Mouse (Mus musculus) CH12.LX (cell line): ENCODE results near the gene Etnk2. TPM values are rescaled to one million over a fixed set of nuclear protein-coding genes. Genes with fewer than 3 reads are reported as not detected.

Experiments
- DNase-seq: peaks from one replicate; pipeline ENCODE4 v3.0.0-alpha.2; 2013; ENCODE audit errors: extremely low read depth
- H3K27ac ChIP-seq: 2 replicates; pipeline ENCODE4 v1.5.1; 2012; ENCODE audit warnings: low read depth, mild to moderate bottlenecking, control low read depth, moderate library complexity; ENCODE audit not compliant: insufficient read depth
- H3K27me3 ChIP-seq: replicated peaks from 2 replicates; pipeline ENCODE3; 2012; ENCODE audit warnings: inconsistent platforms
- H3K36me3 ChIP-seq, 2 experiments: replicated peaks in 1 of 2; 2 replicates each; pipeline versions ENCODE3 to v1.6.1; 2012; ENCODE audit warnings: inconsistent platforms in 1 of 2, low read length in 1 of 2, mild to moderate bottlenecking in 1 of 2, mixed read lengths in 1 of 2, moderate library complexity in 1 of 2; ENCODE audit not compliant: control insufficient read depth in 1 of 2, insufficient read depth in 1 of 2
- H3K4me1 ChIP-seq, 2 experiments: 2 replicates each; pipeline ENCODE4 v1.6.1; 2012; ENCODE audit warnings: inconsistent platforms in 1 of 2, moderate library complexity in 1 of 2; ENCODE audit not compliant: insufficient read depth in 2 of 2, control insufficient read depth in 1 of 2
- H3K4me2 ChIP-seq: 2 replicates; pipeline ENCODE4 v1.6.1; 2012; ENCODE audit warnings: low read depth, mild to moderate bottlenecking, control low read depth; ENCODE audit not compliant: poor library complexity, insufficient read depth, severe bottlenecking
- H3K4me3 ChIP-seq, 3 experiments: fragments of 150-350 bp in 1 of 3; sonication (generic) in 1 of 3; replicated peaks in 1 of 3; 2 replicates each; pipeline versions ENCODE3 to v1.5.1; 2011 to 2012; ENCODE audit warnings: low read depth in 2 of 3, low read length in 2 of 3, mild to moderate bottlenecking in 2 of 3, moderate library complexity in 2 of 3, control low read depth in 1 of 3, improper control_type of control experiment in 1 of 3, inconsistent platforms in 1 of 3, mixed read lengths in 1 of 3; ENCODE audit not compliant: poor library complexity in 1 of 3
- H3K79me2 ChIP-seq: replicated peaks from 2 replicates; pipeline ENCODE4 v1.6.1; 2012; ENCODE audit warnings: mild to moderate bottlenecking, moderate library complexity; ENCODE audit not compliant: control insufficient read depth, poor library complexity, insufficient read depth, severe bottlenecking; ENCODE audit errors: extremely low read depth
- H3K9ac ChIP-seq: 2 replicates; pipeline ENCODE4 v1.6.1; 2012; ENCODE audit warnings: low read depth, mild to moderate bottlenecking, control low read depth, moderate library complexity; ENCODE audit not compliant: insufficient read depth
- H3K9me3 ChIP-seq: replicated peaks from 2 replicates; pipeline ENCODE3; 2012; ENCODE audit warnings: low read length, inconsistent platforms, mixed read lengths
- BHLHE40 ChIP-seq: IDR thresholded peaks from 2 replicates; pipeline ENCODE4 v1.6.1; 2011; ENCODE audit warnings: mild to moderate bottlenecking, low read depth, low read length, improper control_type of control experiment
- CHD1 ChIP-seq: IDR thresholded peaks from 2 replicates; pipeline ENCODE4 v1.6.1; 2012; ENCODE audit warnings: low read depth, low read length, improper control_type of control experiment, inconsistent platforms
- CHD2 ChIP-seq: IDR thresholded peaks from 2 replicates; pipeline ENCODE4 v1.6.1; 2011; ENCODE audit warnings: low read length, improper control_type of control experiment
- CTCF ChIP-seq, 2 experiments: IDR thresholded peaks in 1 of 2; conservative IDR thresholded peaks in 1 of 2; 2 replicates each; pipeline ENCODE4 v1.5.1; 2011 to 2012; ENCODE audit warnings: low read depth in 2 of 2, low read length in 2 of 2, improper control_type of control experiment in 1 of 2, inconsistent platforms in 1 of 2, mild to moderate bottlenecking in 1 of 2, moderate library complexity in 1 of 2
- E2F4 ChIP-seq: IDR thresholded peaks from 2 replicates; pipeline ENCODE4 v1.6.1; 2011; ENCODE audit warnings: low read depth, low read length, improper control_type of control experiment; ENCODE audit not compliant: insufficient replicate concordance
- EP300 ChIP-seq: IDR thresholded peaks from 2 replicates; pipeline ENCODE4 v1.6.1; 2011; ENCODE audit warnings: low read length, improper control_type of control experiment
- ETS1 ChIP-seq: conservative IDR thresholded peaks from 2 replicates; pipeline ENCODE4 v1.6.1; 2012; ENCODE audit warnings: low read depth, mild to moderate bottlenecking, inconsistent platforms, low read length, improper control_type of control experiment, moderate library complexity
- GABPA ChIP-seq: IDR thresholded peaks from 2 replicates; pipeline ENCODE4 v1.6.1; 2012; ENCODE audit warnings: low read depth, low read length, improper control_type of control experiment, inconsistent platforms; ENCODE audit not compliant: insufficient replicate concordance
- HCFC1 ChIP-seq: IDR thresholded peaks from 2 replicates; pipeline ENCODE4 v1.6.1; 2012; ENCODE audit warnings: low read depth, mild to moderate bottlenecking, inconsistent platforms, low read length, improper control_type of control experiment
- JUND ChIP-seq: conservative IDR thresholded peaks from 2 replicates; pipeline ENCODE4 v1.6.1; 2011; ENCODE audit warnings: low read depth, low read length, improper control_type of control experiment
- KAT2A ChIP-seq: IDR thresholded peaks from 2 replicates; pipeline ENCODE4 v1.6.1; 2012; ENCODE audit warnings: low read length, improper control_type of control experiment, inconsistent platforms; ENCODE audit not compliant: insufficient replicate concordance
- MAFK ChIP-seq: IDR thresholded peaks from 2 replicates; pipeline ENCODE4 v1.6.1; 2011; ENCODE audit warnings: low read length, improper control_type of control experiment; ENCODE audit not compliant: insufficient replicate concordance
- MAX ChIP-seq: IDR thresholded peaks from 2 replicates; pipeline ENCODE4 v1.6.1; 2011; ENCODE audit warnings: low read length, improper control_type of control experiment
- MAZ ChIP-seq: IDR thresholded peaks from 2 replicates; pipeline ENCODE4 v1.6.1; 2012; ENCODE audit warnings: low read depth, mild to moderate bottlenecking, inconsistent platforms, low read length, improper control_type of control experiment, moderate library complexity
- MEF2A ChIP-seq: IDR thresholded peaks from 2 replicates; pipeline ENCODE4 v1.6.1; 2014; ENCODE audit warnings: low read depth, mild to moderate bottlenecking, inconsistent platforms, low read length, improper control_type of control experiment, borderline replicate concordance
- MXI1 ChIP-seq: IDR thresholded peaks from 2 replicates; pipeline ENCODE4 v1.6.1; 2011; ENCODE audit warnings: mild to moderate bottlenecking, low read depth, low read length, improper control_type of control experiment
- MYC ChIP-seq: IDR thresholded peaks from 2 replicates; pipeline ENCODE4 v1.6.1; 2011; ENCODE audit warnings: low read depth, mild to moderate bottlenecking, improper control_type of control experiment, low read length
- PAX5 ChIP-seq: IDR thresholded peaks from 2 replicates; pipeline ENCODE4 v1.6.1; 2012; ENCODE audit warnings: low read length, inconsistent platforms, mixed read lengths
- POLR2AphosphoS2 ChIP-seq: IDR thresholded peaks from 2 replicates; pipeline ENCODE4 v1.6.1; 2011; ENCODE audit warnings: low read depth, low read length, improper control_type of control experiment
- RAD21 ChIP-seq: IDR thresholded peaks from 2 replicates; pipeline ENCODE4 v1.6.1; 2011; ENCODE audit warnings: low read depth, mild to moderate bottlenecking, low read length, improper control_type of control experiment, moderate library complexity
- RCOR1 ChIP-seq: conservative IDR thresholded peaks from 2 replicates; pipeline ENCODE4 v1.6.1; 2012; ENCODE audit warnings: low read depth, mild to moderate bottlenecking, inconsistent platforms, low read length, improper control_type of control experiment
- SIN3A ChIP-seq: IDR thresholded peaks from 2 replicates; pipeline ENCODE4 v1.6.1; 2012; ENCODE audit warnings: low read length, improper control_type of control experiment, inconsistent platforms
- SMC3 ChIP-seq: IDR thresholded peaks from 2 replicates; pipeline ENCODE4 v1.6.1; 2011; ENCODE audit warnings: low read depth, low read length, improper control_type of control experiment
- TBP ChIP-seq: conservative IDR thresholded peaks from 2 replicates; pipeline ENCODE4 v1.6.1; 2011; ENCODE audit warnings: low read depth, low read length, improper control_type of control experiment
- TCF12 ChIP-seq: IDR thresholded peaks from 2 replicates; pipeline ENCODE4 v1.6.1; 2014; ENCODE audit warnings: low read depth, mild to moderate bottlenecking, inconsistent platforms, low read length, improper control_type of control experiment
- ZKSCAN1 ChIP-seq: IDR thresholded peaks from 2 replicates; pipeline ENCODE4 v1.6.1; 2012; ENCODE audit warnings: low read depth, inconsistent platforms, low read length, improper control_type of control experiment, borderline replicate concordance
- ZMIZ1 ChIP-seq: IDR thresholded peaks from 2 replicates; pipeline ENCODE4 v1.6.1; 2012; ENCODE audit warnings: low read depth, mild to moderate bottlenecking, inconsistent platforms, low read length, improper control_type of control experiment
- ZNF384 ChIP-seq: IDR thresholded peaks from 2 replicates; pipeline ENCODE4 v1.6.1; 2012; ENCODE audit warnings: low read depth, low read length, improper control_type of control experiment, inconsistent platforms
- dilution Hi-C: fragments of 300-500 bp; cut with MboI; formaldehyde crosslinking; loops from 2 replicates; pipeline ENCODE4 v1.14.3; 2020; ENCODE audit warnings: low sequenced_read_pairs; ENCODE audit not compliant: extremely low pct_unique_long_range_greater_than_20kb, extremely low pct_ligation_motif_present
- in situ Hi-C: fragments of 300-500 bp; cut with MboI; formaldehyde crosslinking; loops from 3 replicates; pipeline ENCODE4 v1.14.3; 2019; ENCODE audit warnings: low sequenced_read_pairs, low pct_ligation_motif_present, low pct_unique_long_range_greater_than_20kb, mixed read lengths
- polyA plus RNA-seq: library from polyadenylated mRNA; unstranded; fragments of >175 nt; gene quantifications from 2 replicates; pipeline ENCODE4 v1.2.1, GENCODE M21; 2012; ENCODE audit warnings: low read depth; ENCODE audit not compliant: insufficient read length
- total RNA-seq, 2 experiments: library from RNA; depleted of rRNA; stranded (reverse); fragments of 300-350 nt in 1 of 2; fragments of >200 nt in 1 of 2; gene quantifications; 2 replicates each; pipeline ENCODE4 v1.2.3; 2012 to 2014

Etnk2 gene
- total and polyA plus RNA-seq, 3 experiments, result 0.30 TPM; not detected in 2

- H3K36me3 ChIP-seq, result no peaks in the 10 kb centered on the region
- H3K79me2 ChIP-seq, result no peaks in the 10 kb centered on the region
- no peaks in the 10 kb centered on the region for H3K9me3 ChIP-seq
- no peak for DNase-seq
- TF ChIP-seq MEF2A (no peak), GABPA (no peak), TBP (no peak), RAD21 (no peak), KAT2A (no peak), ZKSCAN1 (no peak), RCOR1 (no peak), MYC (no peak), MAZ (no peak), CTCF (conservative IDR thresholded peaks at IDR 0.05 in 1 of 2, IDR thresholded peaks at IDR 0.05 in 1 of 2; ENCODE audit: low read depth in 2 of 2, low read length in 2 of 2) (no peak), EP300 (no peak), TCF12 (no peak), PAX5 (no peak), CHD1 (no peak), POLR2AphosphoS2 (no peak), SMC3 (no peak), MAX (no peak), BHLHE40 (no peak)
- TF ChIP-seq, all 38 proteins: peak for 0
- dilution Hi-C loops (no loop called here), in situ Hi-C loops (no loop called here)
- H3K9ac ChIP-seq, result no peak overlapping the region
- 0 out of 4 replicates have a peak, but pooled peaks cover 0 to 4% of the 10 kb centered on the region in 2 experiments for H3K4me1 ChIP-seq
- H3K27ac ChIP-seq, result no peak overlapping the region
- H3K4me2 ChIP-seq, result no peak overlapping the region
- H3K4me3 ChIP-seq, result no peak overlapping the region
- H3K27me3 ChIP-seq, result peaks cover 41% of the 10 kb centered on the region
These were observed 48.3 kb downstream of the Etnk2 start for GRCm38 (mm10) chr1:133411506-133412147.

GRCm38 (mm10) chr1:133412941-133413340, 49.6 kb downstream of the Etnk2 start:
- DNase-seq, result no peak
- no peak overlapping the region for H3K4me3 ChIP-seq
- TF ChIP-seq MAX, result no peak
- no peak for TF ChIP-seq KAT2A
- TF ChIP-seq RAD21, result no peak
- TF ChIP-seq PAX5, result no peak
- no peak for TF ChIP-seq ZMIZ1
- TF ChIP-seq MAZ, result no peak
- TF ChIP-seq BHLHE40, result no peak
- no peak for TF ChIP-seq MAFK
- TF ChIP-seq JUND, result no peak
- no peak for TF ChIP-seq E2F4
- TF ChIP-seq RCOR1, result no peak
- no peak for TF ChIP-seq HCFC1
- no peak for TF ChIP-seq TCF12
- no peak for TF ChIP-seq ZNF384
- TF ChIP-seq CHD2, result no peak
- no peak for TF ChIP-seq GABPA
- TF ChIP-seq SIN3A, result no peak
- no peak for TF ChIP-seq MEF2A
- TF ChIP-seq MXI1, result no peak
- no peak for TF ChIP-seq ETS1
- dilution Hi-C loops, result no loop called here
- H3K36me3 ChIP-seq, result no peaks in the 10 kb centered on the region
- no peak overlapping the region for H3K9ac ChIP-seq
- peaks cover 4 to 11% of the 10 kb centered on the region in 2 experiments; a peak in 2 of 4 replicates for H3K4me1 ChIP-seq
- no peaks in the 10 kb centered on the region for H3K9me3 ChIP-seq
- H3K27ac ChIP-seq, result no peak overlapping the region
- H3K79me2 ChIP-seq, result no peaks in the 10 kb centered on the region
- peaks cover 42% of the 10 kb centered on the region for H3K27me3 ChIP-seq
- no peak overlapping the region for H3K4me2 ChIP-seq
- in situ Hi-C loops, result no loop called here
